Mouse (Mus musculus) small intestine, adult 2 months (tissue): Measurements from ENCODE around the gene Fxn.

ENCODE experiments used
- CTCF ChIP-seq: fragments of 200-500 bp; IDR thresholded peaks from 2 replicates; pipeline ENCODE4 v1.5.1; 2012; ENCODE audit warnings: low read depth, mild to moderate bottlenecking, control low read depth, inconsistent platforms, low read length, moderate library complexity, mixed read lengths; ENCODE audit not compliant: insufficient replicate concordance, insufficient read length; ENCODE audit errors: extremely low read depth
- POLR2A ChIP-seq: fragments of 200-500 bp; IDR thresholded peaks from 2 replicates; pipeline ENCODE4 v1.6.1; 2012; ENCODE audit warnings: low read depth, mild to moderate bottlenecking, control low read depth, inconsistent platforms, low read length, moderate library complexity

DNA sequence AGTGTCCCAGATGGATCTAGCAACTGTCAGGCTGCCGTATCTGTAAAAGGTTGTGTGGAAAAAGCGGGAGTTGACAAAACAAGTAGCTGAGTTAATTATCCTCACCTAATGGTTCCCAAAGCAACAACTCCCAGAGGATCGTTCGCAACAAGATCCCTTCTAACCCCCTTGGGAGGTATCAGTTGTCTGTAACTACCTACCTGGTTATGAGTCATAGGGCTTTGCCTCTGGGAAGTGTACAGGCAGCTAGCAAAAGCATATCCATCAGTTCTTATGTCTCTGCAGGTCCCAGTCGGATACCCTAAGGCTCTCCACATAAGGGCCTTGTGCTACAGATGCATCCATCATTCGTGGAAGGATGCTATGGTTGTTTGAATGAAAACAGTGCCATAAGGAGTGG, 37.1 kb downstream of the Fxn start:
- TF ChIP-seq POLR2A (no peak), CTCF (no peak)
